Mouse (Mus musculus) gastrocnemius, adult 18-20 months (tissue): ENCODE results near the gene Pik3r6. TPM values are rescaled to one million over a fixed set of nuclear protein-coding genes. Genes with fewer than 3 reads are reported as not detected.

Experiments
- DNase-seq: peaks from one replicate; pipeline ENCODE4 v3.0.0; 2021; ENCODE audit warnings: low spot score
- total RNA-seq, 2 experiments: library from RNA; stranded (reverse); gene quantifications; 2 replicates each; pipeline ENCODE4 v1.2.3; 2021

Gene Pik3r6
- total RNA-seq, 2 experiments from 2014 or later = 0.82 to 1.2 TPM

- DNase-seq = no peak
These were observed 74.3 kb downstream of the Pik3r6 start for GRCm38 (mm10) chr11:68577076-68577475.

- no peak for DNase-seq
These were observed 76.7 kb downstream of the Pik3r6 start for GRCm38 (mm10) chr11:68579462-68579881.

- DNase-seq = no peak
These were observed 77.7 kb downstream of the Pik3r6 start for GRCm38 (mm10) chr11:68580566-68580965.

- no peak for DNase-seq
These were observed 80.4 kb downstream of the Pik3r6 start for GRCm38 (mm10) chr11:68583225-68583624.

- DNase-seq = no peak
These were observed 81.2 kb downstream of the Pik3r6 start for GRCm38 (mm10) chr11:68583906-68584480.

- no peak for DNase-seq
These were observed 83.1 kb downstream of the Pik3r6 start for GRCm38 (mm10) chr11:68585890-68586289.

- no peak for DNase-seq
These were observed 83.9 kb downstream of the Pik3r6 start, which contains the start of gene Ccdc42 for GRCm38 (mm10) chr11:68586721-68587120. TSS of gene Ccdc42 (plus strand) at chr11:68587021.

- peak; percentile 77 for DNase-seq
These were observed 86.4 kb downstream of the Pik3r6 start for GRCm38 (mm10) chr11:68589055-68589809.

GRCm38 (mm10) chr11:68591708-68592107 is 88.9 kb downstream of the Pik3r6 start:
- no peak for DNase-seq

GRCm38 (mm10) chr11:68593247-68593646 is 90.4 kb downstream of the Pik3r6 start:
- DNase-seq = no peak

GRCm38 (mm10) chr11:68597912-68598311 is 95.1 kb downstream of the Pik3r6 start:
- DNase-seq = no peak

GRCm38 (mm10) chr11:68600551-68601021 is 97.8 kb downstream of the Pik3r6 start:
- no peak for DNase-seq

GRCm38 (mm10) chr11:68601486-68601991 is 98.7 kb downstream of the Pik3r6 start:
- peak; percentile 31 for DNase-seq

Other genes with a start within 250 kb of the Pik3r6 start
- gene Ntn1, start 102.2 kb upstream of the Pik3r6 start, total RNA-seq = 1 to 10 TPM; 3.4 to 7.0 TPM
- gene Pik3r5, start 70.9 kb upstream of the Pik3r6 start, total RNA-seq = under 1 TPM; 0.23 to 0.88 TPM
- gene Mfsd6l, start 53.2 kb downstream of the Pik3r6 start, total RNA-seq = not detected
- gene Ccdc42, start 84.0 kb downstream of the Pik3r6 start, total RNA-seq = not detected
- gene Myh10, start 188.5 kb downstream of the Pik3r6 start, total RNA-seq = 10 to 100 TPM; 10.5 to 35.1 TPM